ENCODE assay signal across 12 mouse cellular contexts in the genomic region with DNA sequence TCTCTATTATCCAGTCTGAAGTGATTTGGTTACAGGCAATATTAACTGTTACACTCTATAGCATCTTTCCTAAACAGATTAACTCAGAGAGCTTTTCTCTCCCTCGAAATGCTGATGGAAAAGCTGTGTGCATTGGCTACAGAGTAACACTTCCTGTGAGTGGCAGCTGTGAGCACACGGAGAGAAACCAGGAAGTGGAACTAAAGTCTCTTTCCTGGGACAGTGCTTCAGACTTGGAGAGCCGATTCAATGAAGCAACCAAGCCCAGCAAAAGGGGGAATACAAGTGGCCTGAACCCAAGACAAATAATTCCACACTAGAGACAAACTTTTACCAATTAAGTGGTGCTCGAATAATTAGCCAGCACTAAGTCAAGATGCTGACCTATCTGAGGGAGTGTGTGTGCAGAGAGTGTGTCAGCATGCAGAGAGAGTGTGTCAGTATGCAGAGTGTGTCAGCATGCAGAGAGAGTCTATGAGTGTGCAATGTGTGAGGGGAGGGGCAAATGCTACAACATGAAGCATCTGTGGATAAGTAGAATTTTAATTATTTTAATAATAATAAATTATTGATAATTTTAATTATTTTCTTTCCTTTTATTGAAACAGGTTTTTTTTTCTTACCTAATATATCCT.
DNase-seq lines count a peak whose midpoint lies in the region; ATAC-seq and TF ChIP-seq lines count a peak whose summit lies in the region.
"Had no signal": no experiment of that assay in that cellular context is flagged by ENCODE, and none has a peak within 500 bp of the region (broad histone marks: within the 10 kb centered on the region; RNA-seq: fewer than 3 reads in every experiment).

No protein-coding gene starts in this region.

- no peaks in the 10 kb centered on the region for H3K36me3 ChIP-seq in hindbrain, embryonic 10.5 days
- H3K36me3 ChIP-seq in hindbrain, embryonic 11.5 days (ENCODE audit: control insufficient read depth, insufficient read depth, low read length): no peaks in the 10 kb centered on the region
- no peaks in the 10 kb centered on the region for H3K36me3 ChIP-seq in forebrain, embryonic 13.5 days (ENCODE audit: poor library complexity, severe bottlenecking)
- no peaks in the 10 kb centered on the region for H3K36me3 ChIP-seq in liver, postnatal 0 days (replicated peaks; ENCODE audit: insufficient read depth, low read length)
- H3K36me3 ChIP-seq: lung, embryonic 15.5 days had no signal

- H3K9ac ChIP-seq in hindbrain, embryonic 11.5 days (ENCODE audit: low read depth, low read length): no peak overlapping the region
- H3K9ac ChIP-seq in forebrain, embryonic 13.5 days: peak overlapping the region; percentile 31; the same call in 1 of the 2 replicates
- H3K9ac ChIP-seq in liver, postnatal 0 days (replicated peaks): no peak overlapping the region
- H3K9ac ChIP-seq: lung, embryonic 15.5 days had no signal

- no peak for ATAC-seq in hindbrain, embryonic 11.5 days (ENCODE audit: low FRiP score)
- peak; percentile 60 for ATAC-seq in forebrain, embryonic 13.5 days
- peak; percentile 78 for ATAC-seq in megakaryocyte progenitor cell, adult 5-6 weeks (replicated peaks; ENCODE audit: poor library complexity)
- no peak for ATAC-seq in liver, postnatal 0 days
- ATAC-seq: Patski had no signal

- no peaks in the 10 kb centered on the region for H3K27me3 ChIP-seq in hindbrain, embryonic 10.5 days (ENCODE audit: insufficient read depth, poor library complexity, severe bottlenecking)
- no peaks in the 10 kb centered on the region for H3K27me3 ChIP-seq in hindbrain, embryonic 11.5 days (ENCODE audit: control insufficient read depth, insufficient read depth, low read length)
- no peaks in the 10 kb centered on the region for H3K27me3 ChIP-seq in forebrain, embryonic 13.5 days
- H3K27me3 ChIP-seq in liver, postnatal 0 days (ENCODE audit: insufficient read depth, low read length): no peaks in the 10 kb centered on the region
- H3K27me3 ChIP-seq: lung, embryonic 15.5 days; Patski had no signal

- no peak overlapping the region for H3K4me2 ChIP-seq in hindbrain, embryonic 11.5 days (replicated peaks; ENCODE audit: low read depth, low read length)
- no peak overlapping the region for H3K4me2 ChIP-seq in forebrain, embryonic 13.5 days
- no peak overlapping the region for H3K4me2 ChIP-seq in liver, postnatal 0 days (ENCODE audit: low read depth, low read length)
- H3K4me2 ChIP-seq: lung, embryonic 15.5 days had no signal

- peak overlapping the region; percentile 2; the same call in 1 of the 2 replicates for H3K27ac ChIP-seq in hindbrain, embryonic 10.5 days
- H3K27ac ChIP-seq in hindbrain, embryonic 11.5 days (ENCODE audit: low read depth, low read length): no peak overlapping the region
- H3K27ac ChIP-seq in forebrain, embryonic 13.5 days: 0 out of 2 replicates have a peak overlapping the region, but pooled peaks have one; percentile 49
- H3K27ac ChIP-seq in liver, postnatal 0 days (ENCODE audit: low read depth): no peak overlapping the region
- H3K27ac ChIP-seq: gastrocnemius, adult 2 months; lung, embryonic 15.5 days had no signal

- H3K9me3 ChIP-seq in hindbrain, embryonic 10.5 days: peaks cover 9% of the 10 kb centered on the region; the same call in 1 of the 2 replicates
- H3K9me3 ChIP-seq in hindbrain, embryonic 11.5 days (ENCODE audit: control insufficient read depth, low read length): no peaks in the 10 kb centered on the region
- no peaks in the 10 kb centered on the region; the same call in 1 of the 2 replicates for H3K9me3 ChIP-seq in forebrain, embryonic 13.5 days (replicated peaks)
- H3K9me3 ChIP-seq in liver, postnatal 0 days (ENCODE audit: low read length): no peaks in the 10 kb centered on the region; the same call in 1 of the 2 replicates
- H3K9me3 ChIP-seq: lung, embryonic 15.5 days had no signal

- peaks cover 9% of the 10 kb centered on the region for H3K4me1 ChIP-seq in hindbrain, embryonic 10.5 days (replicated peaks)
- no peaks in the 10 kb centered on the region for H3K4me1 ChIP-seq in hindbrain, embryonic 11.5 days (replicated peaks; ENCODE audit: control insufficient read depth, insufficient read depth, low read length)
- peaks cover 10% of the 10 kb centered on the region for H3K4me1 ChIP-seq in forebrain, embryonic 13.5 days
- H3K4me1 ChIP-seq in liver, postnatal 0 days (ENCODE audit: insufficient read depth): no peaks in the 10 kb centered on the region

- no peak for TF ChIP-seq EP300 in liver, postnatal 0 days (IDR thresholded peaks at IDR 0.05; ENCODE audit: low read depth)

- H3K4me3 ChIP-seq in hindbrain, embryonic 10.5 days: no peak overlapping the region
- H3K4me3 ChIP-seq in hindbrain, embryonic 11.5 days (ENCODE audit: low read depth, low read length): no peak overlapping the region
- no peak overlapping the region for H3K4me3 ChIP-seq in forebrain, embryonic 13.5 days
- H3K4me3 ChIP-seq in liver, postnatal 0 days (ENCODE audit: low read depth, low read length): no peak overlapping the region
- H3K4me3 ChIP-seq: gastrocnemius, adult 2 months; lung, embryonic 15.5 days had no signal

- DNase-seq in hindbrain, embryonic 10.5 days (ENCODE audit: low spot score): no peak
- DNase-seq in hindbrain, embryonic 11.5 days (ENCODE audit: low spot score): no peak
- peak; percentile 68 for DNase-seq in CD4-positive, CD25-positive, alpha-beta regulatory T cell, adult 2 months (ENCODE audit: low read depth, low spot score)
- DNase-seq in liver, postnatal 0 days: no peak
- no peak for DNase-seq in adrenal gland, postnatal 25 days
- DNase-seq in spleen, adult 18-20 months: no peak
- DNase-seq: cerebellum, postnatal 25 days; gastrocnemius, adult 2 months had no signal

- 63% methylated on average over 4 of the region's 4 CpGs for whole genome bisulfite sequencing in hindbrain, embryonic 10.5 days
- WGBS in hindbrain, embryonic 11.5 days: 64% methylated on average over 4 of the region's 4 CpGs
- 43% methylated on average over 4 of the region's 4 CpGs for WGBS in forebrain, embryonic 13.5 days
- WGBS in liver, postnatal 0 days (ENCODE audit: insufficient replicate concordance): 28% methylated on average over 4 of the region's 4 CpGs

- TF ChIP-seq CTCF in liver, postnatal 0 days (IDR thresholded peaks at IDR 0.05; ENCODE audit: low read depth): no peak

Comparison
In these comparisons a context has a peak if more than half of its experiments do, and no peak if none do; other contexts are left out.
1. H3K27ac ChIP-seq: peak in hindbrain, embryonic 10.5 days (single experiment) and forebrain, embryonic 13.5 days (single experiment); none in hindbrain, embryonic 11.5 days (single experiment) and liver, postnatal 0 days (single experiment).
2. ATAC-seq: peak in forebrain, embryonic 13.5 days (single experiment) and megakaryocyte progenitor cell, adult 5-6 weeks (single experiment); none in hindbrain, embryonic 11.5 days (single experiment) and liver, postnatal 0 days (single experiment).